Mouse (Mus musculus): Measurements from ENCODE around the gene Rtp1.

Gene Rtp1

DNA sequence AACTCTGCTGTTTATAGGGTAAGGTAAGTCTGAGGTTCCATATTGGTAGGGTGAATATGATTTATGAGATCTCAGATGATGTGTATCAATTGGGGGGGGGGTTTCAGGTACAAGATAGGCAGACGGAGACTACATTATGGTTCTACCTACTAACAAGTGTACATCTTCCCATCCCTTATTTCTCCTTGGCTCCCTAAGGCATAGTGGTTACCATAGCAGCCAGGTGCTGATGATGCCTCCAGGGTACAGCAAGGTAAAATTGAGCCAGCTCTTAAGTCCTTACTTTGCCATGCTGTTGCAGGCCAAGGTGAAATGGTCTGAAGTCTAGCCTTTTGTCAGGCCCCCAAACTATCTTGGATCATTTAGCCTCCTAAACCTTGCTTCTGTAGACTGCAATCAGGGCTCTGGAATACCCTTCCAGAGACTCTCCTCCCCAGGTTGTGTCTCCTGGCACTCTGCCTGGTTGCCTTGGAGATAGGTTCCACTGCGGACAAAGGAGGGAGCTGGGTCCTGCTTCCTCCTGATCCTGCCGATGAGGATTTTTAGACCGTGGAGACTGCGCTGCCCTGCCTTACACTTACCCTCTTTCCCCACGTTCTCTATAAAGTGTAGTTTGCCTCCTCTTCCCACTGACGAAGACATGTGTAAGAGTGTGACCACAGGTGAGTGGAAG lies at the start of gene Rtp1:
TSS of gene Rtp1 (plus strand) at position 487 of the 673 bp plus-strand sequence.
- DNase-seq (ENCODE audit: low spot score in 2 of 2), result no peak

DNA sequence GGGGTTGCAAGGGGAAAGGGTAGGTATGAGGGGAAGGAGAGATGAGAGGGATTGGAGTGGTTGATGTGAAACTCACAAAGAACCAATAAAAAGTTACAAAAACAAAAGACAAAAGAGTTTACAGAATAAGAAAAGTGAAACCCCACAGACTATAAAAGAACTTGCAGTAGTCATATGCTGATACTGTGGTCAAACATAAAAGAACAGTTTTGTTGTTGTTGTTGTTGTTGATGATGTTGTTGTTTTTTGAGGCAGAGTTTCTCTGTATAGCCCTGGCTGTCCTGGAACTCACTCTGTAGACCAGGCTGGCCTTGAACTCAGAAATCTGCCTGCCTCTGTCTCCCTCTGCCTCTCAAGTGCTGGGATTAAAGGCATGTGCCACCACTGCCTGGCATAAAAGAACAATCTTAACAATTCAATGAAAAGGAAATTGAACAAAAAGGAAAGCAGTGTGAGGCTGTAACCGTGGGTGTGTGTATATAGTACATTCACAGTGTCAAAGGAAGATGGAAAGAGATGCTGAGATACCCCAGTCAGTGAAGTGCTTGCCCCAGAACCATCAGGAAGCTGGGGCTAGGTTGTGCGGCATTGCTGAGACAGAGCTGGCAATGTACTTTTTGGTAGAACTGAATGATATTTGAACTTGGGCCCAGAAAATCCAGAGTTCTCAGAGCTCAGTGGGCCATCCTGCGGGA lies 49.2 kb upstream of the Rtp1 start:
- DNase-seq (ENCODE audit: low spot score in 2 of 2), result no peak

DNA sequence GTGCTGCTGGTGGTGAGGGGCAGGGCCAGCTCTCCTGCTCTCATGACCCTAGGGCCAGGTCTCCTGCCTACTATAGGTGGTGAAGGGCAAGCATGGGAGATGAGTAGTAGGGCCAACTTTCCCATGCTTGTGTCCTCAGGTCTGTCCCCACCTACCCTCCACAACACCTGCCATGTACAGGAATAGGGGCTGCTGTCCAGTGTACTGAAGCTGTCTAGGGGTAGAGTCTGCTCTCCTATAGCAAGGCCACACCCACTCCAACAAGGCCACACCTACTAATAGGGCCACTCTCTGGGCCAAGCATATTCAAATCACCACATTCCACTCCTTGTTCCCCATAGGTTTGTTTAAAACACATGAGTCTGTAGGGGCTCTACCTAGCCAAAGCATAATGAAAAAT lies 44.6 kb upstream of the Rtp1 start:
- DNase-seq (ENCODE audit: low spot score in 2 of 2), result no peak

- DNase-seq (ENCODE audit: low spot score in 2 of 2), result no peak
Observed at GRCm38 (mm10) chr16:23397931-23398330, 31.0 kb upstream of the Rtp1 start.

DNA sequence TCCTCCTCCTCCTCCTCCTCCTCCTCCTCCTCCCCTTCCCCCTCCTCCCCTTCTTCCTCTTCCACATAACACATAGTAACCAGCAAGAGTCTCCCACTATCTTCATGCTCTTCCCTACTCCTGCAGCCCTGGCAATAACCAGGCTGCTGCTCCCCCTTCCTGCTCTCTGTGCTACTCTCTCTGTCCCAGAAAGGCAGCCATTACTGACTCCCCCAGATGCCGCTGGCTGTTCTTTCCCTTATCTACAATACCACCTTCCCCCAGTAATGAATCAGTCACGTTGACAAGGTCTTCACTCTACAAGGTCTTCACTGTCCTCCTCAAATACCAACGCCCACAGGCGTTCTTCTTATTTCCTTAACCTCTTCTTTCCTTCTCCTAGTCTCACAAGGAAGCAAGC lies 27.5 kb upstream of the Rtp1 start:
- no peak for DNase-seq (ENCODE audit: low spot score in 2 of 2)

DNA sequence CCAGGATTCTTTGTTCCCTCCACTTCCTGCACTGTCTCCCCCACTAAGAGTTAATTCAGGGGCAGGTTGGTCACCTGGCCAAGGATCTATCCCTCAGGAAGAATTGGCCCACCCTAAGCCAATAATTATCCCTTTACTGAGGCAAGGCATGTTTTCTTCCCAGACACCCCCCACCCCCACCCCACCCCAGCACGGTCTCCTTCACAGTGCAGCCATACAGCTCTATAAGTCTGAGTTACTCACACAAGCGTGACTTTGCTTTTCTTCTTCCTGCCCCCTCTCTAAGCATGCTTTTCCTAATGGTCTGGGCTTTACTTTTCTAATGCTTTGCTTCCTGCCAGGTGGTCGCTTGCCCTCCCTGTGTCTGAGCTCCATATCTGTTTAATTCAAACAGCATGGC lies 27.0 kb upstream of the Rtp1 start:
- DNase-seq (ENCODE audit: low spot score in 2 of 2), result no peak

DNA sequence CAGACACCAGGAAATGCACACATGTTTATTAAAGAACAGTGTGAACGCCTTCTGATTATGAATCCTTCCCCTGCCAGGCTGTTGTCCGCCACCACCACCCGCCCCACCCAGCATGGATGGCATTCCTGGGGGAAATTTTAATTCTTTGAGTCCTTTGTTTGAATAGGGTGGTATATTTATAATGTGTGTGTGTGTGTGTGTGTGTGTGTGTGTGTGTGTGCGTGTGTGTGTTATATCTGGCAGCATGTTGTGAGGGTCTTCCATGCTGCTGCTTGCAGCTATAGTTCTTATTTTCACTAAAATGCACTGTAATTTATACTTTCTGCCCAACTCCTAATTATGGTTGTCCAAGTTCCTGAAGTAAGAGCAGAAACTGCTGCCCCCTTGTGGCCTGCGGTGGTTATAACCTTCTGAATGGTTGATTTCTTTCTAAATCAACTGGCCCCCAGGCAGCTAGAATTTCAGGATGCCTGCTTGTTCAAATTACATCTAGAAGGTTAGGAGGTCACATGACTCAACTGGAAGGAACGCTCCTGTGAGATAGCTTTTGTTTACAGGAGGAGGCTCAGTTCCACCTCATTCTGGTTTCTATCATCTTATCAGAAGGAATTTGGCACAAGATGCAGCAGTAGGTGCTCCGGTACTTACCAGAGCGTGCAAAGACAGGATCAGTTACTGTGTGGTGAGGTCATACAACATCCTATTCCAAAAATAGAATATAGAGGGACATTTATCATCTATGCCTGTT lies 25.8 kb upstream of the Rtp1 start:
- DNase-seq (ENCODE audit: low spot score in 2 of 2), result peak; percentile 86 to 87

DNA sequence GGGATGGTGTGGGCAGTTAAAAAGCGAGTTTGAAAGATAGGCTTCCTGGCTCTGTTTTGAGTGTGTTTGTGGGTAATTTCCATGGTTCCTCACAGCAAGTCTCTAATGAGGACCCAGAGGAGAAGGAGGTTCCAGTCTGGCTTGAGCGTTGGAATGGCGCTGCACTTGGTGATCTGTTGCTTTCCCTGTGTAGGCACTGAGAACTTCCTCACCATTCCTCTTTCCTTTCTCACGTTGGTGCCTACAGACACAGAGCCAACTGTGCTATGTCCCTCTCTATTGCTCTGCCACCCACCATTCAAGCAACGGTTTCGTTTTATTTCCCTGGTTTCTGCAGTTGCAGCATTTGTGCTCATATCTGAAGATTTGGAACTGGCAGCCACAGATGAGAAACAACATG lies 16.0 kb upstream of the Rtp1 start:
- DNase-seq (ENCODE audit: low spot score in 2 of 2), result no peak

DNA sequence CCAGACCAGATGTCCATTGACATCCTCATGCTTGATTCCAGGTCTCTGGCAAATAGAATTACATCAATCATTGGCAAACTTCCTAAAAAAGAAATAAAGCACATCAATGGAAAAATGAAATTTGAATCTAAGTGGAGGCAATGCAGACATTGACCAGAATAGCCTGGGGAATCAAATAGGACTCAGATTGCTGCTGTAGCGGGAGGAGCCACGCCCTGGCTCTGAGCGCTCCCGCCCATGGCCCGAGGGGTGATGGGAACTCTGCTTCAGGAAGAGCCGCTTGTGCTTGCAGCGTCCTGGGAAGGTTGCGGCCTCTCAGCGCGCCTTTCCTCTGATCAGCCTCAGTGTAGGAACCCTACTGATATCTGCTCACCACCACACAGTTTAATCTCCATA lies 12.7 kb upstream of the Rtp1 start:
- DNase-seq (ENCODE audit: low spot score in 2 of 2), result no peak

DNA sequence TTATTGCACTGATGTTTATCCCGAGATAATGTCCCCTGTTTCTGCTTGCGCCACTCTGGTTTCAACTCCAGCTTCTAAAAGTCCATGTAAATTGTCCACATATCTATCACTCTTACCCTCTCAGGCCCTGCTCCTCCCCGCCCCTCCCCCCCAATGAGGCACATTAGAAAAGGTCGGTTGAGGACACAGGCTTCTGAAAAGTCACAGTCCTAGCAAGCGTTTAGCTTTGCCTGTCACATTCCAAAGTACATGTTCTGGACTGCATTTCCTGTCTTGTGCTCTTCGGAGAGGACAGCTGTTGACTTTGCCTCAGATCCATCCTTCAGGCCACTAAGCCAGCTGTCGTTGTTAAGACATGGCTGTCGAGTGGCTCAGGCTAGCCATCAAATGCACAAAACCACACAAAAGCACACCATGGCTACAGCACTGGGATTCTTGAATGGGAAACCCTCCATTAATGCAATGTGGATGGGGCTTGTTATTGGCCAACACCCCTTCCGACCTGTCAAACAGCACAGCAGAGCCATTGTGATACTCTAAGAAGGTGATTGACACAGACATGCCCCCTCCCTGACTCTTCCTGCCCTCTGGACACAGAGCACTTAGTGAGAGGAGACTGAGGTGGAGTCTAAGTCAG lies 12.2 kb upstream of the Rtp1 start:
- no peak for DNase-seq (ENCODE audit: low spot score in 2 of 2)

DNA sequence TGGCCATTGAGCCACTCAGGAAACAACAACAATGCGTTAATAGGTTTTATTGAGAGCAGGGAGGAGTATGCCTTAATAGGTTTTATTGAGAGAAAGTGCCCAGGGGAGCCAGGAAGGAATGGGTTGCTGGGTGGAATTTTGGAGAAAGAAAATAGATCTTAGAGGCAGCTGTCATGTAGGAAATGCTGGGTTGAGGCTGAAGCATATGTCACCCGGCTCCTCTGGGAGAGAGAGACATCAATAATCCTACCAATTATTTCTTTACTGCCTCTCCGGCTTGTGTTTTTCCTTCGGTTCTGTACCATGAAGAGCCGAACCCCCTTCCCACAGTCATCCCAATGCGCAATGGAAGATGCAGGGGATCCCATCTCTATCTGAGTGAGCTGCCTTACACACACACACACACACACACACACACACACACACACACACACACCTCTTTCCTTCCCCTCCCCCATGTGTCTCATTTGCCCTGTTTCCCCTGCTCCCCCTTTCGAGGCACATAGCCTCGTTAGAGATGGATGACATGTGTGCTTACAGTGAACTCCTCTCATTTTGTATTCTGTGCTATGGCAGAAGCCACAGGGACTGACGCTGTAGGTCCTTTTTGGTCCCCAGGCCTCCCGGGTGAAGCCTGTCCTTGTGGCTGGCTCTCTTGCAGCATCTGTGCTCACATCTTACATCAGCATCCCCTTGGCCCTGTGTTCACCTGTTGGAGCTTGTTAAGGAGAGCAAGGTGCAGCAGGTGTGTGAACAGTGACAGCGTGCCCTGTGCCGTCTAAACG lies 11.3 kb upstream of the Rtp1 start:
- no peak for DNase-seq (ENCODE audit: low spot score in 2 of 2)

GRCm38 (mm10) chr16:23419565-23420085 lies 9.3 kb upstream of the Rtp1 start:
- no peak for DNase-seq (ENCODE audit: low spot score in 2 of 2)

GRCm38 (mm10) chr16:23423825-23424224 lies 5.1 kb upstream of the Rtp1 start:
- DNase-seq (ENCODE audit: low spot score in 2 of 2), result no peak

- no peak for DNase-seq (ENCODE audit: low spot score in 2 of 2)
Observed at GRCm38 (mm10) chr16:23427701-23428100, 1.2 kb upstream of the Rtp1 start.

GRCm38 (mm10) chr16:23429991-23430390 lies 1.1 kb downstream of the Rtp1 start:
- DNase-seq (ENCODE audit: low spot score in 2 of 2), result no peak

GRCm38 (mm10) chr16:23437404-23438166 lies 8.7 kb downstream of the Rtp1 start:
- no peak for DNase-seq (ENCODE audit: low spot score in 2 of 2)

GRCm38 (mm10) chr16:23444231-23444630 lies 15.3 kb downstream of the Rtp1 start:
- no peak for DNase-seq (ENCODE audit: low spot score in 2 of 2)

GRCm38 (mm10) chr16:23449946-23450345 lies 21.0 kb downstream of the Rtp1 start:
- no peak for DNase-seq (ENCODE audit: low spot score in 2 of 2)

GRCm38 (mm10) chr16:23450816-23451215 lies 21.9 kb downstream of the Rtp1 start:
- DNase-seq (ENCODE audit: low spot score in 2 of 2), result no peak

DNA sequence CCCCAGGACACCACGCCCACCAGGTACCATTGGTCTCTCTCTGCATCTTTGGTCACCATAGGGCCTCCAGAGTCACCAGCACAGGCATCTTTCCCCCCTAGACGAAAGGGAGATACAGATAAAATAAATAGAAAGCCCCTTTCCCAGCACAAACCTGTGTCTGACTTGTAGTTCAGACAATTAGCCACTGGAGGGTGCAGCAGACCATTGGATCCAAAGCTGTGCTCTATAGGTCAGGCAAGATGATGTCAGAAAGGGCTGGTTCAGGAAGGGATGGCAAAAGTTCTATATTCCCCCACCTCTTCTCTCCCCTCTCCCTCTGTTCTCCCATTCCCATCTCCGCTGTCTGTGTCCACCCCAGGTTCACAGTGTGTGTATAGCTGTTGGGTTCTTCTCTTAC lies 23.5 kb downstream of the Rtp1 start:
- DNase-seq (ENCODE audit: low spot score in 2 of 2), result peak; percentile 64 to 73

GRCm38 (mm10) chr16:23454376-23454775 lies 25.4 kb downstream of the Rtp1 start:
- peak in 1 of 2 experiments; percentile 10 for DNase-seq (ENCODE audit: low spot score in 2 of 2)
